Mouse (Mus musculus) heart, postnatal 4 days (tissue): ENCODE measurements at regions not wholly inside any gene's neighbourhood (a gene's known extent, or its start where the extent isn't known, plus 50 kb on each side); places are given as distances from the start of the nearest gene placed in this dataset.

Experiments used
- DNase-seq: peaks from one replicate; pipeline ENCODE4 v3.0.0; 2021

- no peak for DNase-seq
Observed at GRCm38 (mm10) chr13:101883177-101883576, 115.2 kb upstream of the Pik3r1 start.

- DNase-seq: no peak
Observed at GRCm38 (mm10) chr13:101884752-101885151, 116.7 kb upstream of the Pik3r1 start.

- DNase-seq: no peak
Observed at GRCm38 (mm10) chr13:101891473-101891872, 123.5 kb upstream of the Pik3r1 start.

- DNase-seq: no peak
Observed at GRCm38 (mm10) chr13:101893035-101893600, 125.1 kb upstream of the Pik3r1 start.

GRCm38 (mm10) chr13:101895161-101895560, 127.1 kb upstream of the Pik3r1 start:
- DNase-seq: no peak

GRCm38 (mm10) chr13:101895686-101896085, 127.7 kb upstream of the Pik3r1 start:
- DNase-seq: no peak

- no peak for DNase-seq
Observed at GRCm38 (mm10) chr13:101896946-101897345, 128.9 kb upstream of the Pik3r1 start.

- no peak for DNase-seq
Observed at GRCm38 (mm10) chr13:101902213-101902612, 134.2 kb upstream of the Pik3r1 start.

- no peak for DNase-seq
Observed at GRCm38 (mm10) chr13:101905909-101906676, 138.1 kb upstream of the Pik3r1 start.

GRCm38 (mm10) chr13:101909026-101909425, 141.0 kb upstream of the Pik3r1 start:
- peak; percentile 25 for DNase-seq

- DNase-seq: no peak
Observed at GRCm38 (mm10) chr13:101910687-101911086, 142.7 kb upstream of the Pik3r1 start.

GRCm38 (mm10) chr13:101914132-101914531, 146.1 kb upstream of the Pik3r1 start:
- no peak for DNase-seq

GRCm38 (mm10) chr13:101914691-101915541, 146.9 kb upstream of the Pik3r1 start:
- DNase-seq: peak; percentile 40

- DNase-seq: no peak
Observed at GRCm38 (mm10) chr13:101915542-101915941, 147.5 kb upstream of the Pik3r1 start.

GRCm38 (mm10) chr13:101915948-101916594, 148.1 kb upstream of the Pik3r1 start:
- no peak for DNase-seq

- no peak for DNase-seq
Observed at GRCm38 (mm10) chr13:101916876-101917275, 148.9 kb upstream of the Pik3r1 start.

- DNase-seq: no peak
Observed at GRCm38 (mm10) chr13:101918185-101918584, 150.2 kb upstream of the Pik3r1 start.

- peak; percentile 46 for DNase-seq
Observed at GRCm38 (mm10) chr13:101919266-101919665, 151.2 kb upstream of the Pik3r1 start.

- no peak for DNase-seq
Observed at GRCm38 (mm10) chr13:101920384-101920783, 152.4 kb upstream of the Pik3r1 start.

- DNase-seq: no peak
Observed at GRCm38 (mm10) chr13:101924637-101925036, 156.6 kb upstream of the Pik3r1 start.

- DNase-seq: no peak
Observed at GRCm38 (mm10) chr13:101931264-101931663, 163.2 kb upstream of the Pik3r1 start.

- DNase-seq: no peak
Observed at GRCm38 (mm10) chr13:101931882-101932281, 163.9 kb upstream of the Pik3r1 start.

GRCm38 (mm10) chr13:101935843-101936242, 167.8 kb upstream of the Pik3r1 start:
- no peak for DNase-seq
